Mouse (Mus musculus): ENCODE measurements around the gene Usp54.
"Not testable (repeated sequence)": the region's sequence is repeated elsewhere in the genome, so short reads cannot be mapped to it uniquely, and the experiment has no call there.

Usp54 gene

GRCm38 (mm10) chr14:20654690-20655421 is 14.0 kb upstream of the Usp54 start:
- no peak for DNase-seq (ENCODE audit: inconsistent ontology term)

DNA sequence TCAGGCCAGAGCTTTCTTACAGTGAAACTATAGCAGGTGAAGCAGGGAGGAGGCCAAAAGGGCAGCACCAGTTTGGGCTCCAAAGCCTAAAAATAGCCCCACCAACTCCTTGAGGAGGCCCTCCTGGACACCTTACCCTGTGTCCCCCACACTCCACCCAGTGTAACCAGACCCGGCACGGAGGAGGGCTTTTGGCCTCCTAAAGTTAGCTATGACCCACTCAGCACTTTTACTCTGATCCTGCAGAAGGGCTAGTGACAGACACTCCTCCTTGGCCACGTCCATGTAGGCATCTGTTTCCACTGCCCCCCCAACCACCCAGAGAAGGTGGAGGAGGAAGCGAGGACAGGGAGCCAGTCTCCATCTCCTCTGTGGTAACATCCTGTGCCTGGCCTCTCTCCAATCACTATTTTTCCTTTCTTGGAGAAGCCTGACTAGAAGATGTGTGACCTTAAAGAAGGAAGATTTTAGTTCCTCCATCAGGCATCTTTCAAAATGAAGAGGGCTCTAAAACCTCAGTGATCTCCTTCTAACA is 10.9 kb upstream of the Usp54 start:
- no peak for DNase-seq (ENCODE audit: inconsistent ontology term)

DNA sequence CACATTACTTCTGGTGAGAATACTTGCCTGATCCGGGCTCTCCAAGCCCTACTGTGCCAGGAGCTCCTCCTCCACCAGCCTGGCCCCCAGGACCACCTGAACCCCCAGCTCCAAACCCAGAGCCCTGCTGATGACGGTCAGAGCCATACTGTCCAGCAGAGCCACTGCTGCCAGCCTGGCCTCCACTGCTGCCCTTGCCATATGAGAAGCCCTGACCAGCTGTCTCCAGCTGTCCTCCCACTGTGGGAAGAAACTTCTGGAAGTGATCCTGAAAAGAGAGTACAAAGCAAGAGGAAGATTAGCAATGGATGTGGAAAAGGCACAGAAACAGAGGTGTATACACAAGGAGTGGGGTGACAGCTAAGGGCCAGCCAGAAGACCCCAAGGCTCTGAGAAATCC is 10.1 kb upstream of the Usp54 start:
- no peak for DNase-seq (ENCODE audit: inconsistent ontology term)

DNA sequence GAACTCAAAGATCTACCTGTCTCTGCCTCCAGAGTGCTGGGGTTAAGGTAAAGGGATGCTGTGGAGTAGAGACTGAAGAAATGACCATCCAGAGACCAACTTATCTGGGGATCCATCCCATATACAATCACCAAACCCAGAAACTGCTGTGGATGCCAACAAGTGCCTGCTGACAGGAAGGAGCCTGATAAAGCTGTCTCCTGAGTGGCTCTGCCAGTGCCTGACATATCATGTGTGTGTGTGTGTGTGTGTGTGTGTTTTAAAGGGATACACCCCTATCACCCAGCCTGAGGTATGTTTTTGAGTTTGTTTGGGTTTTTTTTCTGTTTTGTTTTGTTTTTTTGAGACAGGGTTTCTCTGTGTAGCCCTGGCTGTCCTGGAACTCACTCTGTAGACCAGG is 5.5 kb upstream of the Usp54 start:
- DNase-seq (ENCODE audit: inconsistent ontology term), result no peak

DNA sequence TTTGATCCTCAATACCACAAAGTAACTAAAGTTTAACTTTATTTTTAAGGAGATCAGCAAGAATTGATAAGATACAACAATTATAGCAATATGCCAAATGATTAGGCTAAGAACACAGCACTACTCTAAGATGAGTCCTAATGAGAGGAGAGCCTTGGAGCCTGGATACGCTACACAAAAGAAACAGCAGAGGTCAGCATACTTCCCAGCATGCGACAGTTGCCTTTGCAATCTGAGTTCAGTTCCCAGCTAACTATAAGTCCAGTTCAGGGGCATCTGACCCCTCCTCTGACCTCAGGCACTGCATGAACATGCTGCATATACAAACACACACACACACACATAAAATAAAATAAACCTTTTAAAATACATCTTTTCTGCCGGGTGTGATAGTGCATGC is 4.7 kb upstream of the Usp54 start:
- DNase-seq (ENCODE audit: inconsistent ontology term), result no peak

- no peak for DNase-seq (ENCODE audit: inconsistent ontology term)
Observed at GRCm38 (mm10) chr14:20641438-20641875, 594 bp upstream of the Usp54 start.

- peak; percentile 51 for DNase-seq (ENCODE audit: inconsistent ontology term)
Observed at GRCm38 (mm10) chr14:20639918-20640619, 794 bp downstream of the Usp54 start.

DNA sequence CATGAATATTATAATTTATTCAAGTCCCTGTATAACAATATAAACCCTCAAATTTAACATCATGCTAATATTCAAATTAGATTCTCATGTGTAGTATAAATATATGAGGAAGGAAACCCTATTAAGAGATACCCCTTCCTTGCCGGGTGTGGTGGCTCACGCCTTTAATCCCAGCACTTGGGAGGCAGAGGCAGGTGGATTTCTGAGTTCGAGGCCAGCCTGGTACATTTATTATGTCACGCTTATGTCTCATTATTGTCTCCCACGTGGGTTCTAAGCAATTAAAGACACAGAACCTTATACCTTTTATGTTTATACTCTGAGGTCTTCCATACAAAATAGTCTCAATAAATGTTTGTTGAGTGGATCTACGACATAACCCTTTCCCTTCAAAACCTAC is 2.2 kb downstream of the Usp54 start:
- no peak for DNase-seq (ENCODE audit: inconsistent ontology term)

DNA sequence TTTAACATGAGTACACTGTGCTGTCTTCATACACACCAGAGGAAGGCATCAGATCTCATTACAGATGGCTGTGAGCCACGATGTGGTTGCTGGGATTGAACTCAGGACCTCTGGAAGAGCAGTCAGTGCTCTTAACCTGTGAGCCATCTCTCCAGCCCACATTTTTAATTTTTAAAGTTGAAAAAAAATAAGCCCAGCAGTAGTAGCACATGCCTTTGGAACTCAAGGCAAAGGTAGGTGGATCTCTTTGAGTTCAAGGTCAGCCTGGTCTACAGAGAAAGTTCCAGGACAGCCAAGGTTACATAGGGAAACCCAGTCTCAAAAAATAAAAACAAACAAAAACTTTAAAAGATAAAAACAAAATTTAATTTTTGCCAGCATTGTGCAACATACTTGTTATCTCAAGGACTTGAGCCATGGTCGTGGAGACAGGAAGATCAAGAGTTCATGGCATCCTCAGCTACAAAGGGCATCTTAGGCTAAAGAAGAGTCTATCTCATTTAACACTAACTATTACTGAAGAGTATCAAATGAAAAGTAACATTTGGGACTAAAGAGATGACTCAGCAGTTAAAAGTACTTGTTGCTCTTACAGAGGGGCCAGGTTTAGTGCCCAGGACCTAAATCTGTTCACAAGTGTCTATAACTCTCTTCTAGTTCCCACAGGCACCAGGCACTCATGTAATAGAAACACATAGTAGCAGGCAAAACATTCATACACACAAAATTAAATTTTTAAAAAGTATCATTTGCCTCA is 2.9 kb downstream of the Usp54 start:
- DNase-seq (ENCODE audit: inconsistent ontology term), result no peak

DNA sequence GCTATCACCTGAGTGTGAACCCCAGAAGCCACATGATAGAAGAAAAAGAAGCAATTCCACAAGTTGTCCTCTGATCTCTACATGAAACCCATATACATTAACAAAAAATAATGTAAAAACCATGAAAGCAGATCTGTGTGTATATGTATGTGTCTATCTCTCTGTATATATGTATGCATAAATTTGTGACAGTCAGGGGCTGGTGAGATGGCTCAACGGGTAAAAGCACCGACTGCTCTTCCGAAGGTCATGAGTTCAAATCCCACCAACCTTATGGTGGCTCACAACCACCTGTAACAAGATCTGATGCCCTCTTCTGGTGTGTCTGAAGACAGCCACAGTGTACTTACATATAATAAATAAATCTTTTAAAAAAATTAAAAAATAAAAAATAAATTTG is 3.9 kb downstream of the Usp54 start:
- not testable (repeated sequence) for DNase-seq (ENCODE audit: inconsistent ontology term)

DNA sequence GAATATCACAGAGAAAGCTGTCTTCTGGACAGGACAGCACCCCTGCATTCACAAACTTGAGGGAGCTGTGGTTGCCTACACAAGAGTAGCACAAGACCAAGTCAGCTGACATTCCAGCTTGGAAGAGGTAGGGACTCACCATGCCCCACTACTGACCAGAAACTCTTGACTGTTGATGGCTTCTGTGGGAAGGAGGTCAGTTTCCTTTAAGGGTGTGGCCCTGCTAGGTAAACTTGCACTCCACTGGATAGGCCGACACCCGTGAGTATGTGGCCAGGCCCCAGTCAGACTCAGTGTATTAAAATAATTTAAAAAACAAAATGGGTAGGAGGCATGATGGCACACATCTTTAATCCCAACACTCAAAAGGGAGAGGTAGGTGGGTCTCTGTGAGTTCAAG is 5.3 kb downstream of the Usp54 start:
- no peak for DNase-seq (ENCODE audit: inconsistent ontology term)

DNA sequence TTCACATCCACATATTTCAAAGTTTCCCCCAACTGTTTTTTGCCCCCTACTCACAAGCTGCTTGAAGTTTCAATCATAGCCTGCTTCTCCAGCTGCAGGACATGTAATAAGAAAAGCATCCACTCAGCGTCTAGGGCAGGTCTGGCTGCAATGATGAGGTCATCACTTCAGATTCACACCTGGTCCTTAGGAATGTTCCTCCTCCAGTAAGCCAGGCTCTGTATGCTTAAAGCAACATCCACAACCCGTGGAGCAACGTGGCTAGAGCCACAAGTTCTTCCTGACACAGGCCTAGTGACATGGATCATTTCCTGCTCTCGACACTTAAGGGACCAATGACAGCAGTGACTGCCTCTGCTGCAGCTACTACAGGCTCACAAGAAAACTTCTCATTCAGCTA is 9.6 kb downstream of the Usp54 start:
- no peak for DNase-seq (ENCODE audit: inconsistent ontology term)

GRCm38 (mm10) chr14:20626971-20627370 is 13.9 kb downstream of the Usp54 start:
- no peak for DNase-seq (ENCODE audit: inconsistent ontology term)

- no peak for DNase-seq (ENCODE audit: inconsistent ontology term)
Observed at GRCm38 (mm10) chr14:20626447-20626846, 14.4 kb downstream of the Usp54 start.

DNA sequence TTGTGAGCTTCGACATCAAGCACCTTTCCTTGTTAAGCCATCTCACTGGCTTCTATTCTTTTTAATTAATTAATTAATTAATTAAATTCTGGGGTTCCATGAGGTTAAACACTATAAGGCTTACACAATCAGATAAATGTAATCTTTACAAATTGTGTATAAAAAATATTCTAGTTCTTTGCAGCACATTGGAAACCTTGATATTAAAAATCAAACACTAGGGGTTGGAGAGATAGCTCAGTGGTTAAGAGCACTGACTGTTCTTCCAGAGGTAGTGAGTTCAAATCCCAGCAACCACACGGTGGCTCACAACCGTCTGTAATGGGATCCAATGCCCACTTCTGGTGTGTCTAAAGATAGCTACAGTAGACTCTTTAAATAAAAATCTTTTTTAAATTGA is 18.0 kb downstream of the Usp54 start:
- no peak for DNase-seq (ENCODE audit: inconsistent ontology term)

GRCm38 (mm10) chr14:20622412-20622811 is 18.5 kb downstream of the Usp54 start:
- DNase-seq (ENCODE audit: inconsistent ontology term), result no peak

DNA sequence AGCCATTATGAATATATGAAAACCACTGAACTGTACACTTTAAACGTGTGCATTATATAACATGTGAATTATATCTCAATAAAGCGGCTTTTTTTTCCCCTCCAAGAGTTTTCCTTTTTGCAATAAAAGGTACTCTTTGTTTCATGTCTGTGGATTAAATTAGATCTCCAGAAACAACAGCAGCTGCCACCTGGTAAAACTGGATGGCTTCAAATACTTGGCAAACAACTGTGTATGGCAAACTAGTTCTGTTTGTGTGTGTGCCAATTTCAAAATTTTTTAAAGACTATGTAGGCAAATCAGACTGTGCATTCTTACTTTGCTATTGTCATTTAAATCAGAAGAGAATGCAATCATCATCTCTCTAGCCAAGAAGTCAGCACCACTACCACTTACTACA is 19.0 kb downstream of the Usp54 start:
- DNase-seq (ENCODE audit: inconsistent ontology term), result no peak

DNA sequence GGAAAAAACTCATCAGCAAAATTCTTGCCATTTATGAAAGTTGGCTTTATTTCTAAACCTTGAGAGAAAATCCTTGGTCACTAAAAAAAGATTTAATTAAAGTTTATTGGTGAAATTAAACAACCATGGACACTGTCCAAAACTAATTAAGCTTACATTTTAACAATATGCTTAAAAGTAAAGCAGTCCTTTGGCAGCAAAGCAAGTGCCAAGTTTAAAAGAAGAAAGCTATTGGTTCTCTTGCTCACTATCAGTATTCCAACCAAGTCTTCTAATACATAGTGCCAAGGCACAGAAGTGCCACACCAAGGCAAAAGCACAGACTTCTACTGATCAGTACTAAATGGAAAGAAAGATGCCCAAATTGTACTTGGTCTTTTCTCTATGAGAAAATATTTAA is 21.7 kb downstream of the Usp54 start:
- DNase-seq (ENCODE audit: inconsistent ontology term), result peak; percentile 69

- no peak for DNase-seq (ENCODE audit: inconsistent ontology term)
Observed at GRCm38 (mm10) chr14:20618211-20618610, 22.7 kb downstream of the Usp54 start.

DNA sequence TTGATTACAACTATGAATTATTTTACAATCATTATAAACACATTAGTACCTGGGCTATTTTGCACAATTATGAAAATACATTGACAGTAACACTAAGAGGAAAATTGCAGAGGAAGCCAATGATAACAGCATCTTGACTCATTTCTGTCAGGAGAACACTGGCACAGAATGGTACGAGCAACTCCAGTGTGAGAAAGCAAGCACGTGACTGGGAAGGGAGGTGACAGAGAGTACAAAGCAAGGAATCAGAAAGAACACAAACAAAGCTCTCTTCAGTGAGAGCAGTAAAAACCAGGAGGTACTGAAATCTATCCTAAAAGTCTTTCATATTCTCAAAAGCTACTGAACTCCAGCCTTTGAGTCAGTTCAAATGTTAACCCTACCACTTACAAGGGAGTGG is 24.4 kb downstream of the Usp54 start:
- no peak for DNase-seq (ENCODE audit: inconsistent ontology term)

- DNase-seq (ENCODE audit: inconsistent ontology term), result no peak
Observed at GRCm38 (mm10) chr14:20615075-20615474, 25.8 kb downstream of the Usp54 start.

DNA sequence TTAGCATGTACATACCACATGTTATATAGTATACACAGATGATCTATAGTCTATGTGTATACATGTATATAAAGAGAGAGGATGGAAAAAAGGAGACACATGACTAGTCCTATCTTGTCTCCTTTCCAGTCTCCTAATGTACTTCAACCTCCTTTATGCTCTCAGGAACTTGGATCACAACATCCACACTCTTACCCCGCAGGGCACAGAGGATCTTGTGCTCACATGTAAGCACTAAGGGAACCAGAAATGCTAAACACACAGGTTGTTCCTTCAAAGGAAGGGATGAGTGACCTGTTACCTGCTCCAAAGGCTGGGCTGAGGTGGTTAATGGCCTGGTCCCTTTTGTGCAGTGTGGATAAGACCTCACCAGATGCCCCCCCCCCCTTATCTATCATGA is 28.0 kb downstream of the Usp54 start:
- no peak for DNase-seq (ENCODE audit: inconsistent ontology term)
